Mouse (Mus musculus) splenic B cell, adult 2 months (primary cell): ENCODE results near the gene Palm2.

ENCODE experiments used
- DNase-seq: peaks from one replicate; pipeline ENCODE4 v3.0.0-alpha.2; 2011; ENCODE audit warnings: low read depth, low spot score
- H3K27me3 ChIP-seq: 2 replicates; pipeline ENCODE4 v1.6.1; 2012; ENCODE audit warnings: mild to moderate bottlenecking, low read length, moderate library complexity, mixed read lengths; ENCODE audit not compliant: control insufficient read depth, poor library complexity, insufficient read depth, severe bottlenecking
- H3K36me3 ChIP-seq: 2 replicates; pipeline ENCODE4 v1.6.1; 2012; ENCODE audit warnings: mild to moderate bottlenecking, low read length, moderate library complexity, mixed read lengths; ENCODE audit not compliant: control insufficient read depth, poor library complexity, insufficient read depth, severe bottlenecking

Gene Palm2

GRCm38 (mm10) chr4:57569711-57570110 lies 135.7 kb downstream of the Palm2 start:
- Histone ChIP-seq H3K36me3 (no peaks in the 10 kb centered on the region), H3K27me3 (no peaks in the 10 kb centered on the region)
- DNase-seq = no peak

- no peaks in the 10 kb centered on the region for H3K36me3 ChIP-seq
- DNase-seq = no peak
- H3K27me3 ChIP-seq = no peaks in the 10 kb centered on the region
Measured at GRCm38 (mm10) chr4:57570229-57570628, 136.2 kb downstream of the Palm2 start.

- no peaks in the 10 kb centered on the region for H3K36me3 ChIP-seq
- no peak for DNase-seq
- no peaks in the 10 kb centered on the region for H3K27me3 ChIP-seq
Measured at GRCm38 (mm10) chr4:57574181-57574580, 140.1 kb downstream of the Palm2 start.

GRCm38 (mm10) chr4:57574646-57575045 lies 140.6 kb downstream of the Palm2 start:
- Histone ChIP-seq H3K36me3 (no peaks in the 10 kb centered on the region), H3K27me3 (no peaks in the 10 kb centered on the region)
- no peak for DNase-seq

GRCm38 (mm10) chr4:57575686-57576085 lies 141.6 kb downstream of the Palm2 start:
- no peaks in the 10 kb centered on the region for H3K27me3 ChIP-seq
- no peaks in the 10 kb centered on the region for H3K36me3 ChIP-seq
- DNase-seq = no peak

GRCm38 (mm10) chr4:57576095-57576494 lies 142.0 kb downstream of the Palm2 start:
- no peak for DNase-seq
- no peaks in the 10 kb centered on the region for H3K27me3 ChIP-seq
- H3K36me3 ChIP-seq = no peaks in the 10 kb centered on the region

GRCm38 (mm10) chr4:57579683-57580082 lies 145.6 kb downstream of the Palm2 start:
- no peaks in the 10 kb centered on the region for H3K36me3 ChIP-seq
- DNase-seq = no peak

GRCm38 (mm10) chr4:57585281-57585800 lies 151.3 kb downstream of the Palm2 start:
- no peaks in the 10 kb centered on the region for H3K36me3 ChIP-seq
- no peak for DNase-seq
- H3K27me3 ChIP-seq = no peaks in the 10 kb centered on the region

More at GRCm38 (mm10) chr4:57579683-57580082, 145.6 kb downstream of the Palm2 start:
- H3K27me3 ChIP-seq = no peaks in the 10 kb centered on the region

- DNase-seq = no peak
- Histone ChIP-seq H3K27me3 (no peaks in the 10 kb centered on the region), H3K36me3 (no peaks in the 10 kb centered on the region)
Measured at GRCm38 (mm10) chr4:57586933-57587658, 153.0 kb downstream of the Palm2 start.

GRCm38 (mm10) chr4:57588356-57588755 lies 154.3 kb downstream of the Palm2 start:
- DNase-seq = no peak
- Histone ChIP-seq H3K27me3 (no peaks in the 10 kb centered on the region), H3K36me3 (no peaks in the 10 kb centered on the region)

GRCm38 (mm10) chr4:57592751-57593150 lies 158.7 kb downstream of the Palm2 start:
- no peaks in the 10 kb centered on the region for H3K27me3 ChIP-seq
- H3K36me3 ChIP-seq = no peaks in the 10 kb centered on the region
- DNase-seq = no peak

GRCm38 (mm10) chr4:57599946-57600345 lies 165.9 kb downstream of the Palm2 start:
- no peak for DNase-seq
- no peaks in the 10 kb centered on the region for H3K27me3 ChIP-seq
- no peaks in the 10 kb centered on the region for H3K36me3 ChIP-seq

GRCm38 (mm10) chr4:57600685-57601457 lies 166.8 kb downstream of the Palm2 start:
- H3K36me3 ChIP-seq = no peaks in the 10 kb centered on the region
- no peak for DNase-seq
- H3K27me3 ChIP-seq = no peaks in the 10 kb centered on the region

- Histone ChIP-seq H3K27me3 (no peaks in the 10 kb centered on the region), H3K36me3 (no peaks in the 10 kb centered on the region)
- DNase-seq = no peak
Measured at GRCm38 (mm10) chr4:57601458-57601835, 167.4 kb downstream of the Palm2 start.

GRCm38 (mm10) chr4:57601903-57602617 lies 168.0 kb downstream of the Palm2 start:
- no peak for DNase-seq
- H3K27me3 ChIP-seq = no peaks in the 10 kb centered on the region
- H3K36me3 ChIP-seq = no peaks in the 10 kb centered on the region
